Mouse (Mus musculus): Measurements from ENCODE around the gene Tmem115. TPM values are rescaled to one million over a fixed set of nuclear protein-coding genes. Genes with fewer than 3 reads are reported as not detected.

Tmem115 gene
- polyA plus RNA-seq, 1 experiment from 2014 or later, result 47.6 TPM

GRCm38 (mm10) chr9:107576357-107577107, 42.8 kb downstream of the Tmem115 start, which contains the start of gene Hyal1:
Gene Hyal1, plus strand, starts transcription at chr9:107576927.
- no peaks in the 10 kb centered on the region for H3K9me3 ChIP-seq (ENCODE audit: control insufficient read depth, low read length)
- H3K27ac ChIP-seq (ENCODE audit: low read depth), result peak within 1 kb of the TSS; percentile 66
- H3K27me3 ChIP-seq (replicated peaks; ENCODE audit: control insufficient read depth, insufficient read depth, low read length), result no peaks in the 10 kb centered on the region
- H3K4me2 ChIP-seq (ENCODE audit: low read length), result peak within 1 kb of the TSS; percentile 55
- DNase-seq (ENCODE audit: low spot score) (peak; percentile 86), ATAC-seq (replicated peaks; ENCODE audit: low FRiP score, low TSS enrichment, low read depth) (peak; percentile 47)
- peak within 1 kb of the TSS; percentile 44 for H3K9ac ChIP-seq (ENCODE audit: low read length)
- H3K36me3 ChIP-seq (ENCODE audit: control insufficient read depth, insufficient read depth, low read length), result peaks cover 28% of the 10 kb centered on the region
- H3K4me1 ChIP-seq (replicated peaks; ENCODE audit: control insufficient read depth, insufficient read depth, low read length), result peaks cover 8% of the 10 kb centered on the region
- 21% methylated on average over 16 of the region's 16 CpGs for WGBS
- peak within 1 kb of the TSS; percentile 28 for H3K4me3 ChIP-seq (ENCODE audit: low read depth, low read length)

GRCm38 (mm10) chr9:107577871-107578270, 44.1 kb downstream of the Tmem115 start:
- Histone ChIP-seq H3K9me3 (ENCODE audit: control insufficient read depth, low read length) (no peaks in the 10 kb centered on the region), H3K27ac (ENCODE audit: low read depth) (no peak overlapping the region), H3K27me3 (replicated peaks; ENCODE audit: control insufficient read depth, insufficient read depth, low read length) (no peaks in the 10 kb centered on the region), H3K4me2 (ENCODE audit: low read length) (0 out of 2 replicates have a peak overlapping the region, but pooled peaks have one; percentile 7), H3K36me3 (ENCODE audit: control insufficient read depth, insufficient read depth, low read length) (peaks cover 16% of the 10 kb centered on the region), H3K9ac (ENCODE audit: low read length) (no peak overlapping the region), H3K4me3 (ENCODE audit: low read depth, low read length) (no peak overlapping the region), H3K4me1 (replicated peaks; ENCODE audit: control insufficient read depth, insufficient read depth, low read length) (peaks cover 7% of the 10 kb centered on the region)
- WGBS, result 96% methylated on average over 10 of the region's 10 CpGs
- no peak for ATAC-seq (replicated peaks; ENCODE audit: low FRiP score, low TSS enrichment, low read depth)
- DNase-seq (ENCODE audit: low spot score), result no peak

GRCm38 (mm10) chr9:107578587-107578986, 44.8 kb downstream of the Tmem115 start, which contains the start of gene Naa80:
Gene Naa80, plus strand, starts transcription at chr9:107578887.
- Histone ChIP-seq H3K4me2 (ENCODE audit: low read length) (0 out of 2 replicates have a peak within 1 kb of the TSS, but pooled peaks have one; percentile 7), H3K9ac (ENCODE audit: low read length) (no peak within 1 kb of the TSS), H3K4me1 (replicated peaks; ENCODE audit: control insufficient read depth, insufficient read depth, low read length) (peaks cover 7% of the 10 kb centered on the region), H3K27ac (ENCODE audit: low read depth) (no peak within 1 kb of the TSS), H3K27me3 (replicated peaks; ENCODE audit: control insufficient read depth, insufficient read depth, low read length) (no peaks in the 10 kb centered on the region), H3K36me3 (ENCODE audit: control insufficient read depth, insufficient read depth, low read length) (peaks cover 14% of the 10 kb centered on the region), H3K4me3 (ENCODE audit: low read depth, low read length) (no peak within 1 kb of the TSS), H3K9me3 (ENCODE audit: control insufficient read depth, low read length) (no peaks in the 10 kb centered on the region)
- WGBS, result 75% methylated on average over 3 of the region's 3 CpGs
- DNase-seq (ENCODE audit: low spot score) (no peak), ATAC-seq (replicated peaks; ENCODE audit: low FRiP score, low TSS enrichment, low read depth) (no peak)

GRCm38 (mm10) chr9:107579023-107579900, 45.5 kb downstream of the Tmem115 start:
- H3K27ac ChIP-seq (ENCODE audit: low read depth), result no peak overlapping the region
- no peak overlapping the region for H3K4me2 ChIP-seq (ENCODE audit: low read length)
- H3K27me3 ChIP-seq (replicated peaks; ENCODE audit: control insufficient read depth, insufficient read depth, low read length), result no peaks in the 10 kb centered on the region
- peaks cover 10% of the 10 kb centered on the region; the same call in 1 of the 2 replicates for H3K36me3 ChIP-seq (ENCODE audit: control insufficient read depth, insufficient read depth, low read length)
- H3K9ac ChIP-seq (ENCODE audit: low read length), result no peak overlapping the region
- no peak for ATAC-seq (replicated peaks; ENCODE audit: low FRiP score, low TSS enrichment, low read depth)
- DNase-seq (ENCODE audit: low spot score), result no peak
- no peak overlapping the region for H3K4me3 ChIP-seq (ENCODE audit: low read depth, low read length)
- peaks cover 7% of the 10 kb centered on the region for H3K4me1 ChIP-seq (replicated peaks; ENCODE audit: control insufficient read depth, insufficient read depth, low read length)
- 95% methylated on average over 14 of the region's 14 CpGs for WGBS
- H3K9me3 ChIP-seq (ENCODE audit: control insufficient read depth, low read length), result no peaks in the 10 kb centered on the region

GRCm38 (mm10) chr9:107580501-107581317, 47.0 kb downstream of the Tmem115 start, which contains the start of gene Hyal3:
Gene Hyal3, plus strand, starts transcription at chr9:107580818.
- peak within 1 kb of the TSS; percentile 67 for H3K9ac ChIP-seq (ENCODE audit: low read length)
- no peaks in the 10 kb centered on the region for H3K9me3 ChIP-seq (ENCODE audit: control insufficient read depth, low read length)
- WGBS, result under 1% methylated on average over 32 of the region's 32 CpGs
- H3K27ac ChIP-seq (ENCODE audit: low read depth), result peak within 1 kb of the TSS; percentile 91
- H3K4me2 ChIP-seq (ENCODE audit: low read length), result peak within 1 kb of the TSS; percentile 77
- H3K4me1 ChIP-seq (replicated peaks; ENCODE audit: control insufficient read depth, insufficient read depth, low read length), result peaks cover 7% of the 10 kb centered on the region
- H3K36me3 ChIP-seq (ENCODE audit: control insufficient read depth, insufficient read depth, low read length), result peaks cover 6% of the 10 kb centered on the region; the same call in 1 of the 2 replicates
- ATAC-seq (replicated peaks; ENCODE audit: low FRiP score, low TSS enrichment, low read depth) (peak; percentile 62), DNase-seq (ENCODE audit: low spot score) (peak; percentile 88)
- peak within 1 kb of the TSS; percentile 58 for H3K4me3 ChIP-seq (ENCODE audit: low read depth, low read length)
- no peaks in the 10 kb centered on the region for H3K27me3 ChIP-seq (replicated peaks; ENCODE audit: control insufficient read depth, insufficient read depth, low read length)

- Histone ChIP-seq H3K36me3 (ENCODE audit: control insufficient read depth, insufficient read depth, low read length) (peaks cover 6% of the 10 kb centered on the region; the same call in 1 of the 2 replicates), H3K4me1 (replicated peaks; ENCODE audit: control insufficient read depth, insufficient read depth, low read length) (peaks cover 7% of the 10 kb centered on the region), H3K9ac (ENCODE audit: low read length) (peak overlapping the region; percentile 67), H3K9me3 (ENCODE audit: control insufficient read depth, low read length) (no peaks in the 10 kb centered on the region), H3K27ac (ENCODE audit: low read depth) (no peak overlapping the region), H3K27me3 (replicated peaks; ENCODE audit: control insufficient read depth, insufficient read depth, low read length) (no peaks in the 10 kb centered on the region), H3K4me2 (ENCODE audit: low read length) (peak overlapping the region; percentile 77), H3K4me3 (ENCODE audit: low read depth, low read length) (peak overlapping the region; percentile 58)
- ATAC-seq (replicated peaks; ENCODE audit: low FRiP score, low TSS enrichment, low read depth) (no peak), DNase-seq (ENCODE audit: low spot score) (no peak)
- WGBS, result 69% methylated on average over 4 of the region's 4 CpGs
These were observed 47.8 kb downstream of the Tmem115 start for GRCm38 (mm10) chr9:107581584-107581983.

- ATAC-seq (replicated peaks; ENCODE audit: low FRiP score, low TSS enrichment, low read depth) (no peak), DNase-seq (ENCODE audit: low spot score) (no peak)
- WGBS, result 89% methylated on average over 7 of the region's 7 CpGs
- Histone ChIP-seq H3K27me3 (replicated peaks; ENCODE audit: control insufficient read depth, insufficient read depth, low read length) (no peaks in the 10 kb centered on the region), H3K4me2 (ENCODE audit: low read length) (no peak overlapping the region), H3K27ac (ENCODE audit: low read depth) (no peak overlapping the region), H3K9ac (ENCODE audit: low read length) (no peak overlapping the region), H3K36me3 (ENCODE audit: control insufficient read depth, insufficient read depth, low read length) (peaks cover 6% of the 10 kb centered on the region; the same call in 1 of the 2 replicates), H3K4me3 (ENCODE audit: low read depth, low read length) (no peak overlapping the region), H3K9me3 (ENCODE audit: control insufficient read depth, low read length) (no peaks in the 10 kb centered on the region), H3K4me1 (replicated peaks; ENCODE audit: control insufficient read depth, insufficient read depth, low read length) (peaks cover 3% of the 10 kb centered on the region; the same call in 1 of the 2 replicates)
These were observed 48.8 kb downstream of the Tmem115 start for GRCm38 (mm10) chr9:107582509-107583062.

Data from intestine, embryonic 14.5 days (tissue).